Mouse (Mus musculus) ES-Bruce4 (cell line): ENCODE data around the gene Mast3.

Experiments
- CTCF ChIP-seq: IDR thresholded peaks from one replicate; pipeline ENCODE4 v1.8.1; 2011; ENCODE audit warnings: low read depth, low read length
- POLR2A ChIP-seq: IDR thresholded peaks from one replicate; pipeline ENCODE4 v1.8.1; 2011; ENCODE audit warnings: low read length; ENCODE audit not compliant: insufficient read depth

- TF ChIP-seq POLR2A (no peak), CTCF (no peak)
Observed at GRCm38 (mm10) chr8:70769359-70769758, 35.5 kb downstream of the Mast3 start.
